Mouse (Mus musculus): Measurements from ENCODE around the gene Cd37. TPM values are rescaled to one million over a fixed set of nuclear protein-coding genes. Genes with fewer than 3 reads are reported as not detected.

Gene Cd37
- polyA plus RNA-seq, 1 experiment, result 423 TPM

DNA sequence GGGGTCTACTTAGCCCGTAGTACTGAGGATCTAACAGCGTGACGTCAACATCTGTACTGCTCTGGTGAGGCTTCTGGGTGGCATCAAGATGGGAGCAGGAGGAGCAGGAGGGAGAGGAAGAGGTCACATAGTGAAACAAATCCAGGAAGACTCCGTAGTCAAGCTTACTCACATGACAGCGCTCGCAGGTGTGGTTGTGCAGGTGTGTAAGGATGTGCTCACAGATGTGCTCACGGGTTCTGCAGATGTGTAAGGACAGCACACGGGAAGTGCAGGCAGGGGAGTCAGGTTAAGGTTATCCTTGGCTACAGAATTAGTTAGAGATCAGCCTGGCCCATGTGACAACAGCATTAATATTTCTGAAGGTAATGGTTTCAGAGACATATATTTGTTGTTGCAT lies 14.9 kb upstream of the Cd37 start:
- TF ChIP-seq CTCF (IDR thresholded peaks at IDR 0.05; ENCODE audit: borderline replicate concordance, control insufficient read depth, extremely low read depth, insufficient read depth, low read length, poor library complexity), result no peak
- no peak for TF ChIP-seq POLR2A (IDR thresholded peaks at IDR 0.05; ENCODE audit: control insufficient read depth, extremely low read depth, insufficient read depth, low read length, poor library complexity)
- Histone ChIP-seq H3K27me3 (ENCODE audit: control insufficient read depth, insufficient read depth, low read length) (no peaks in the 10 kb centered on the region), H3K4me3 (ENCODE audit: control insufficient read depth, insufficient read depth, low read length) (no peak overlapping the region), H3K4me1 (replicated peaks; ENCODE audit: control insufficient read depth, insufficient read depth, low read length) (no peaks in the 10 kb centered on the region), H3K27ac (ENCODE audit: control insufficient read depth, insufficient read depth, low read length) (no peak overlapping the region), H3K36me3 (ENCODE audit: control insufficient read depth, insufficient read depth, low read length) (no peaks in the 10 kb centered on the region)
- WGBS, result 94% methylated on average over 8 of the region's 8 CpGs
- DNase-seq, result no peak

GRCm38 (mm10) chr7:45247666-45248065 lies 8.8 kb upstream of the Cd37 start:
- Histone ChIP-seq H3K27me3 (ENCODE audit: control insufficient read depth, insufficient read depth, low read length) (no peaks in the 10 kb centered on the region), H3K27ac (ENCODE audit: control insufficient read depth, insufficient read depth, low read length) (no peak overlapping the region), H3K4me3 (ENCODE audit: control insufficient read depth, insufficient read depth, low read length) (no peak overlapping the region), H3K36me3 (ENCODE audit: control insufficient read depth, insufficient read depth, low read length) (no peaks in the 10 kb centered on the region), H3K4me1 (replicated peaks; ENCODE audit: control insufficient read depth, insufficient read depth, low read length) (no peaks in the 10 kb centered on the region)
- TF ChIP-seq CTCF (IDR thresholded peaks at IDR 0.05; ENCODE audit: borderline replicate concordance, control insufficient read depth, extremely low read depth, insufficient read depth, low read length, poor library complexity) (no peak), POLR2A (IDR thresholded peaks at IDR 0.05; ENCODE audit: control insufficient read depth, extremely low read depth, insufficient read depth, low read length, poor library complexity) (no peak)
- WGBS, result 32% methylated on average over 3 of the region's 3 CpGs
- no peak for DNase-seq

- H3K27ac ChIP-seq (ENCODE audit: control insufficient read depth, insufficient read depth, low read length), result no peak overlapping the region
- WGBS, result 91% methylated on average over 6 of the region's 6 CpGs
- no peaks in the 10 kb centered on the region for H3K27me3 ChIP-seq (ENCODE audit: control insufficient read depth, insufficient read depth, low read length)
- peaks cover 24% of the 10 kb centered on the region for H3K4me1 ChIP-seq (replicated peaks; ENCODE audit: control insufficient read depth, insufficient read depth, low read length)
- TF ChIP-seq POLR2A (IDR thresholded peaks at IDR 0.05; ENCODE audit: control insufficient read depth, extremely low read depth, insufficient read depth, low read length, poor library complexity) (no peak), CTCF (IDR thresholded peaks at IDR 0.05; ENCODE audit: borderline replicate concordance, control insufficient read depth, extremely low read depth, insufficient read depth, low read length, poor library complexity) (no peak)
- H3K36me3 ChIP-seq (ENCODE audit: control insufficient read depth, insufficient read depth, low read length), result no peaks in the 10 kb centered on the region
- no peak for DNase-seq
- H3K4me3 ChIP-seq (ENCODE audit: control insufficient read depth, insufficient read depth, low read length), result no peak overlapping the region
Observed at GRCm38 (mm10) chr7:45241389-45241749, 2.5 kb upstream of the Cd37 start.

DNA sequence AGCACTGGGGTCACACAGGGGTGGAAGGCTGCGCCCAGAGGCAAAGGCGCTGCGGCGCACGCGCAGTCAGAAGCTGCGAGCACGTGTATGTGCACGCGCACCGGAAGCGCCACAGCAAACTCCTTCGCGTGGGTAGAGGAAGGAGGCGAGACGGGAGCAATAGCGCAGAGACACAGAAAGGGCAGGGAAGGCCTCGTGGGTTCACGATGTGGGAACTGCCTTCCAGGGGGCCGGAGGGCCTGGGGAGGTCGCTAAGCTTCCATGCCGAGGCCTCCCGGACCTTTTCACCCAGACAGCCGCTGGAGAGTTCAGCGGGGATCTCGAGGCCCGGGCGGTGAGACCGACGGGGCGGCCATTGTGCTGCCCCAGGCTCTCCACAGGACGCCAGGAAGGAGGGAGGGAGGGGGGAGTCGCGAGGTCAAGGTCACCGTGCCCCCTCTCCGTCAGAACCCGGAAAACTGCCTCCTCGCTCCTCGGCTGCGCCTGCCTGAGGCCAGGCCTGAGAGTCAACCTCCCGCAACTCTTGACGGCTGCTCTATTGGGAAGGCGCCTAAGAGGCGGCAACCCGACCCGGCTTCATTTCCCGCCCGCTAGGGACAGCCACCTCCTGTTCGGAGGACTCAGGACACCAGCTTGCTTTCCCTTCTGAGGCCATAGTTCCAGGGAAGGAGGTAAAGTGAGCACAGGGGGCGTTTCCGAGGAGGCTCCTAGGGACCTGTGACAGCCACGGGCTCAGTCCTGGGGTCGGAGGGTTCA lies 1.9 kb upstream of the Cd37 start, which contains the start of gene Slc6a16:
Gene Slc6a16 (plus strand): TSS at position 453 of the 756 bp plus-strand sequence.
- 94% methylated on average over 53 of the region's 53 CpGs for WGBS
- no peak within 1 kb of the TSS for H3K4me3 ChIP-seq (ENCODE audit: control insufficient read depth, insufficient read depth, low read length)

DNA sequence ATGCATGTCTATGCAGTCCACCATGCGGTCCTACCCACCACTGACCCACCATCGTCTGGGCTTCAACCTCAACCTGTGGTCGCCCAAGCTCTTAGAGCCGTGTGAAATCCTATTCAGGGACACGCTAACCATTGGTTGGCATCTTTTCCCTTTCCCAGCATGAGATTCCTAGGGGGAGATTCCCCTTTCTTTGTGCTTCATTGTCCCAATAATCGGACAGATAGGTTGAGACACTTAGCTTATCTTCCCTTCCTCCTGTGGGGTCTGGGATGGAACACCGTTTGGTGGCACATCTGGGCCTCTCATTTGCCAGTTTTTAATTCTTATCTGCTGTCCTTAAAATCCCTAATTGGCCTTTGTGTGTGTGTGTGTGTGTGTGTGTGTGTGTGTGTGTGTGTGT lies 1.2 kb upstream of the Cd37 start:
- DNase-seq, result no peak
- Histone ChIP-seq H3K27me3 (ENCODE audit: control insufficient read depth, insufficient read depth, low read length) (no peaks in the 10 kb centered on the region), H3K27ac (ENCODE audit: control insufficient read depth, insufficient read depth, low read length) (no peak overlapping the region), H3K4me3 (ENCODE audit: control insufficient read depth, insufficient read depth, low read length) (no peak overlapping the region), H3K36me3 (ENCODE audit: control insufficient read depth, insufficient read depth, low read length) (no peaks in the 10 kb centered on the region), H3K4me1 (replicated peaks; ENCODE audit: control insufficient read depth, insufficient read depth, low read length) (peaks cover 24% of the 10 kb centered on the region)
- TF ChIP-seq POLR2A (IDR thresholded peaks at IDR 0.05; ENCODE audit: control insufficient read depth, extremely low read depth, insufficient read depth, low read length, poor library complexity) (no peak), CTCF (IDR thresholded peaks at IDR 0.05; ENCODE audit: borderline replicate concordance, control insufficient read depth, extremely low read depth, insufficient read depth, low read length, poor library complexity) (no peak)
- WGBS, result 96% methylated on average over 7 of the region's 7 CpGs

More for the DNA sequence above, 1.9 kb upstream of the Cd37 start, which contains the start of gene Slc6a16:
- DNase-seq, result no peak
- Histone ChIP-seq H3K36me3 (ENCODE audit: control insufficient read depth, insufficient read depth, low read length) (no peaks in the 10 kb centered on the region), H3K4me1 (replicated peaks; ENCODE audit: control insufficient read depth, insufficient read depth, low read length) (peaks cover 24% of the 10 kb centered on the region), H3K27ac (ENCODE audit: control insufficient read depth, insufficient read depth, low read length) (no peak within 1 kb of the TSS), H3K27me3 (ENCODE audit: control insufficient read depth, insufficient read depth, low read length) (no peaks in the 10 kb centered on the region)
- TF ChIP-seq CTCF (IDR thresholded peaks at IDR 0.05; ENCODE audit: borderline replicate concordance, control insufficient read depth, extremely low read depth, insufficient read depth, low read length, poor library complexity) (no peak), POLR2A (IDR thresholded peaks at IDR 0.05; ENCODE audit: control insufficient read depth, extremely low read depth, insufficient read depth, low read length, poor library complexity) (no peak)

DNA sequence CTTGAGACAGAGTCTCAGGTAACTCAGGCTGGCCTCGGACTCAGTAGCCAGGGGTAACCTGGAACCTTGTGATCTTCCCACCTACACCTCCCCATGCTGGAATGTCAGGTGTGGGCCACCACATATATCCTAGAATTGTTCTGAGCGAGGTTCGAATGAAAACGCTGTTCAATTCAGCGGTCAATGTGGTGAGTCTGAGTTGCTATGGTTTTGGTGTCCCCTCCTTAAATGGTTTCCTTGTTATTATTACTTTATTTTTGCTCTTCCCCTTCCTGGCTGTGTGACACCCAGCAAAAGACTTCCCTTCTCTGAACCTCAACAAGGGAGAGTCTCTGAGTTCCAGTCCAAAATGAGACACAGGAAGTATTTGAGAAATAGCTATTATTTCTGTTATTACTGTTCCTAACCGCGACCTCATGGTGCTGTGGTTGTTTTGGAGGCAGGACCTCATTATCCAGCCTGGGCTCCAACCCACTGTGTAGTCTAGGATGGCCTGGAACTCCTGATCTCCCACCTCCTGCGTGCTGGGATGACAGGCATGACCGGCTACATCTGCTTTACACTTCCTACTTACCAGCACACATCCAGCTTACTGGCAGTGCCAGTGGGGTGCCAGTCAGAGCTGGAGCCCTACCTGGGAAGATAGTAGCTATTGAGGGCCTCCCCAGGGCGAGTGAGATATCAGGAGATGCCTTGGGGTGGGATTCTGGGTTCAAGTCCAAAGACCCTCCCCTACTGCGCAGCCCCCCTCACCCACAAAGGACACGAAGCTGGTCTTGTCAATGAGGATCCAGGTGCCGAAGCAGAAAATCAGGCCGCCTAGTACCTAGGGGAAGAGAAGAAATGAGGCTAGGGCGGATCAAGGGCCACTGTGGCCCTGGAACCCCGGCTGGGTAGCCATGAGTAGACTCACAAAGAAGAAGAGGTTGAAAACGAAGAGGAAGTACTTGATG lies 892 bp downstream of the Cd37 start:
- Histone ChIP-seq H3K27me3 (ENCODE audit: control insufficient read depth, insufficient read depth, low read length) (no peaks in the 10 kb centered on the region), H3K4me3 (ENCODE audit: control insufficient read depth, insufficient read depth, low read length) (peak overlapping the region; percentile 84), H3K4me1 (replicated peaks; ENCODE audit: control insufficient read depth, insufficient read depth, low read length) (peaks cover 24% of the 10 kb centered on the region), H3K36me3 (ENCODE audit: control insufficient read depth, insufficient read depth, low read length) (no peaks in the 10 kb centered on the region), H3K27ac (ENCODE audit: control insufficient read depth, insufficient read depth, low read length) (peak overlapping the region; percentile 67)
- DNase-seq, result no peak
- 21% methylated on average over 17 of the region's 17 CpGs for WGBS
- TF ChIP-seq CTCF (IDR thresholded peaks at IDR 0.05; ENCODE audit: borderline replicate concordance, control insufficient read depth, extremely low read depth, insufficient read depth, low read length, poor library complexity) (no peak), POLR2A (IDR thresholded peaks at IDR 0.05; ENCODE audit: control insufficient read depth, extremely low read depth, insufficient read depth, low read length, poor library complexity) (no peak)
